Mouse (Mus musculus): ENCODE measurements around the gene Mgat4c. TPM values are rescaled to one million over a fixed set of nuclear protein-coding genes. Genes with fewer than 3 reads are reported as not detected.
A peak's percentile ranks its signal among the peaks of the same experiment; 100 is the strongest.

The Mgat4c gene
- polyA plus RNA-seq, 1 experiment, result 23.8 TPM

DNA sequence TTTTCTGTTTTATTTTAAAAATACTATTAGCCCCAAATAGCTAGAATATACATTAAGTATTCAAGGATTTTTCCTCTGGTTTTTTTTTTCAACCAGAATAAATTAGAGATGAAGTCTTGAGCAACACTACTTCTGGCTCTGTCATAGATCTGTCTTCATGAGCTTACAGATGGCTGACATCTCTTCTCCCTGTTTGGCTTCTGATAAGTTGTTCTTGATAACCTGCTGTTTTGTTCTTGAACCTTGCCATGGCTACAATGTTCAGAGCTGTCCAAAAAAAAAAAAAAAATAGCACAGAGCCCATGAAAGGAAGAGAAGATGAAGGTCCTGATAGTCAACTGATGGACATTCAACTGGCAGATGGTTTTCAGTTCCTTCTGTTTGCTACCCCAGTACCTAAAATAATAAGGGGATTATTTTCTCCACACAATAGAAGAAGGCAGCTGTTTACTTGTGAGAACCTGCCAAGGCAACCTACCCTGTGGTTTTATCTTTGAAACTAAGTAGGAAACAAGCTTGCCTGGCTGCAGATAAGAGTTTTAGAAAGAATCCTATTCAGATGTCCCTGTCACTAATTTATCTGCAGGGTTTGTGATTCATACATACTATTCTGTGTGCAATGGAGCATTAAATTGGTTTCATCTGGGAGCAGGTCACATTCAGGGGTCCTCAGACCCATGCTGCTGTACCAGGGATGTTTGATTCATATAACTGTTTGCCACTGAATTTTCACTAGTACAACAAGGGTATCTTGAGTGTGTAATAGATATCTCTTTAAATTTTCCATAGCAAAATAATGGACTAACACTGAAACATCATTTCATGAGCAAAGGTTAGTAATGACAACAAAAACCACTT, 393.5 kb downstream of the Mgat4c start:
- DNase-seq (ENCODE audit: low read depth, low spot score), result no peak

DNA sequence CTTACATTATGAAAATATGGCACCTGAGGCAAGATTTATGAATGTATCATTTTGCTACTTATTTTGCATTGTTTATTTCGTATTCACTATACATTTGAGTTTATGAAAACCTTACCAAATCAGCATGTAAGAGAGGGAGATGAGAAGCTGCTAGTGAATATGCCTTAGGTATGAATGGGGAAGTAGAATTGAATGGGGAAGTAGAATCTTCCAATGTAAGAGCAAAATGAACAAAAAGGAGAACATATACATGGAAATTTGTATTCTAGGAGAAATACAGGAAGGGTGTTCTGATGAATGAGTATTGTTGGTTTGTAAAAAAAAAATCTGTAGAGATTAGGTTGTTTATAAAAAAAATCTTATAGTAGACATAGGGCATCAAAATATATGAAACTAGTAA, 441.9 kb downstream of the Mgat4c start:
- WGBS, result 56% methylated on average over 1 of the region's 1 CpGs

DNA sequence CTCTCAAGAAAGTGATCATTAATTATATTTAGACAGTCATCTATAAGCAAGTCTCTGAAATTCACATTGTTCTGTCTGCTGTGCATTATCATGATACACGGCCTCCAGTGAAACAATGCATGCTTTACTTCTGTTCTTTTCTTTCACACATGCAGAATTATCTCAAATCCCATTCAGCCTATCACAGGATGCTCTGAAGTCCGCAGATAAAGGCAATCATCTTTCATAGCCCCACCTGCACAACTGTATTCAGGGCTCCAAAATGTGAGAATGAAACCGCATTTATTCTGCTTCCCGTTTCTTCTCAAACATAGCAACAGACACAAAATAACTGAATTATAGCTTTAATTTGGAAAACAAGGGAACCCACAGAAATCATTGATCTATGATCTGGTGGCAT, 446.1 kb downstream of the Mgat4c start:
- no peak for DNase-seq (ENCODE audit: low read depth, low spot score)
- WGBS, result 76% methylated on average over 4 of the region's 4 CpGs

More for the DNA sequence above, 441.9 kb downstream of the Mgat4c start:
- no peak for DNase-seq (ENCODE audit: low read depth, low spot score)

DNA sequence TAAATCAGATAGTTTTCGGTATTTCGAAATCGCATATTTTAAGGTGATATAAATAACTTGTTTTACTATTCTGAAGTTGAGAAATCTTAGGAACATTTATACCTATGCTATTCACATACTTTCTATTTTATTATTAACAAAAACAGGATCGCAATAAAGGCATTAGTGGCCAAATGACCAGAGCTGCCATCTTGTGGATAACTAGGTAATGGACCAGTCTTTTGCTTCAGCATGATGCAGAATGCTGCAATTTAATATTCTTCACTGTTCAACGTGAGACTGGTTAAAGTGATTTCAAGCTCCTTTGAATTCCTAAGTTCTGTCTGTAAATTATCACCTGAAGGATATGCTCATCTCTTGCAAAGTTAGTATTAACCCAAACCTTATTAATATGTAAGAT, 473.6 kb downstream of the Mgat4c start:
- 73% methylated on average over 5 of the region's 5 CpGs for WGBS

DNA sequence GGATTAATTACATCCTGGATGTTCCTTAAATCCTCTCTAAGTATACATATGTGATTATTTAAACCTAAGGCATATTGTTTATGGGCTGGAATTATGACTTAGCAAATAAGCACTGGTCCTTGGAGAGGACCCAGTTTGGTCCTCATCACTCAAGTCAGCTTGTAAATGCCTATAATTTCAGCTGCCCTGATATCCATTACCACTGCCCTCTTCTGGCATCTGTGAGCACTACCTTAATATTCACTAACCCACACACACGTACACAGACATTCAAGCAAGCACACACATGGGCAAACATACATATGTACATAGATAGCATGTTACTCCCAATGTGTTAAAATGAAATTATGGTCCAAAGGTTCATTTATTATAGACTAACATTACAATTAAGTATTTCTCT, 474.6 kb downstream of the Mgat4c start:
- DNase-seq (ENCODE audit: low read depth, low spot score), result no peak
- 42% methylated on average over 1 of the region's 1 CpGs for WGBS

More for the DNA sequence above, 473.6 kb downstream of the Mgat4c start:
- DNase-seq (ENCODE audit: low read depth, low spot score), result no peak

DNA sequence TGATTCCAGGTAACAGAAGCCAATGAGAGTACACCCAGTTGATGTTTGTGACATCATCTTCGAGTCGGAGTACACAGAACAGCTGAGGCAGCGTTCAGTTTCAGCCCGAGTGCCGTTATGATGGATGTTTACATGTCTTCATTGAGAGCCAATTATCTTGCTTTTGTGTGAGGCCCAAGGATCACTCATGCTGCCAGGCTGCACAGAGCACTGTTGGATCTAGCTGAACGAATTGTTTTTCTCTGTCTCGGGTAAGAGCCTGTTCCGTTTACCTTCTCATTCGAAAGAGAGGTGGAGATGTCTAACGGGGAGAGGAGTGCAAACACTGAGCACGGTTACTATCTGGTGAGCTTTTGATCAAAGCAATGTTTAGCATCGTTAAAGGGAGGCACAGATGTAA, 477.5 kb downstream of the Mgat4c start:
- DNase-seq (ENCODE audit: low read depth, low spot score), result no peak
- 7% methylated on average over 12 of the region's 12 CpGs for WGBS

DNA sequence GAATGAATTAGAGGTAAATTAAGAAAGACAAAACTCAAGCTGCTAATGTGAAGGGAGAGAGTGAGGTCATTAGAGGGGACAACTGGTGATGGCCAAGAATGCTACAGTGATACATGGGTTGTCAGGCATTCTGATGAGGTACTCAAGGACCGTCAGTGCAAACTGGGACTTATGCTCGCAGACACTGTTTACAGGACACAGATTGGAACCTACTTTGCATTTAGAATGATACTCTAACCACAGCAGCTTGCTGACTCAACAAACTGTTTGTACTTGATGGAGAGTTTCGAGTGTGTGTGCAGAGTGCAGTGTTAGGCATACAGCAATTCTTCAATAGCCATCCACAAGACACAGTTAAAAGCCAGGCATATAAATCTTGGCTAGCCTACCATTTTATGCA, 503.4 kb downstream of the Mgat4c start:
- DNase-seq (ENCODE audit: low read depth, low spot score), result no peak
- WGBS, result 51% methylated on average over 3 of the region's 3 CpGs

DNA sequence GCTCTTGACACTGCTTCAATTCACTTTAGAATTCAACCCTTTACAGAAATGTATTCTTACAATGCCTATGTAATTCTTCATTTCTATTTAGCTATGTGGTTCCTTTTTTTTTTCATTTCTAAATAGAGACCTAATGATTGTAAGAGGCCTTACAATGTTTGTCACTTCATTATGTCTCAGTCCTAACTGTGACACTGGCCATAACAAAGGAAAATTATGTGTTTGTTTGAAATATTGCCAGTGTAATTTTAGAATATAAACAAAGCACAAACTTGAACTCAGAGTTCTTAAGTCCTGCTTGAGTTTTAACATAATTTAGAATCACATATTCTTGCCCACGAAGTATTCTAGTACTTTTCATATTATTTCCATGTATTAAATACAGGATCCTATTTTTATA, 510.4 kb downstream of the Mgat4c start:
- DNase-seq (ENCODE audit: low read depth, low spot score), result no peak
- WGBS, result 69% methylated on average over 1 of the region's 1 CpGs

DNA sequence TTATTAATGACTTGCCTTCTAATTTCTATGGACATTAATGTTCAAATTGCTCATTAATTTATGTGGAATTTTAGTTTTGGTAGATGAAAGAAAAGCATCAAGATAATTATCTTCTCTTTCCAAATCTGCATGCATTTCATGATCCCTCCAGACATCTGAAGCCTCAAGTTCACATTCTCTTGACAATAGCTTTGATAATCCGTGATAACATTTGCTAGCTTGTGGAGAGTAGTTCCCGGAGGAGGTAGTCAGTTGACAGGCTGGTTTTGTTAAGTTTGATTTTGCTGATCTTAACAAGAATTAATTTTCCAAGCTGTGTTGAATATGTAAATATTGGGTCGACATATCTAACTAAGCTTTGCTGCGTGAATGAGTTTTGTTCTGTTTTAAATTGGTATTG, 515.6 kb downstream of the Mgat4c start:
- WGBS, result 86% methylated on average over 4 of the region's 4 CpGs
- no peak for DNase-seq (ENCODE audit: low read depth, low spot score)

DNA sequence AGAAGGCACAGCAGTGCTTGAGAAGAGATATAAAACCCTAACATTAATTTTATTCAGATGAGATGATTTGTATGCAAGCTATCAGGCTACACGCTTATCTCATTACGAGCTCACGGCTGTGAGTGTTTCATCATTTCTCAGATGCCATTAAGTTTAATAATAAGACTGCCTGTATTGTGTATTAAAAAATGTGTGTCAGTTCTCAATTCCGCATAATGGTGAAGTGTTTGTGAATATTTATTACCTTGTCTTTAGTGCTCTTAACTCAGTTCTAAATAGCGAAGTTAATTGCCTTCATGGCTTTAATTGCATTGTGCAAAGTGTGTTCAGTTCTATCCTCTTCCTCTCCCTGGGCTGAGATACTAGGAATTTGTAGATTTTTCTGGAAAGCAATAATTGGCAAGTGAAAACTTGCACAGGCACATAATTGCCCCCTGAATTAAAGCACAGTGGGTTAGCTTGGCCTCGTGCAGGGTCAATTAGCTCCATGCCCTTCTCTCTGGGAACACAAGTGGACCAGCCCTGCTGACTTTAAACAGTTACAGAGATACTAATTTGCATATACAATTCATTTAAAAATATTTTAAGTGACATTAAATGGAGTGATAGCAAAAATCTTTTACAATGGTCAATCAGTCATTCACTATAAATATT, 557.4 kb downstream of the Mgat4c start:
- DNase-seq (ENCODE audit: low read depth, low spot score), result no peak
- WGBS, result 71% methylated on average over 6 of the region's 6 CpGs

DNA sequence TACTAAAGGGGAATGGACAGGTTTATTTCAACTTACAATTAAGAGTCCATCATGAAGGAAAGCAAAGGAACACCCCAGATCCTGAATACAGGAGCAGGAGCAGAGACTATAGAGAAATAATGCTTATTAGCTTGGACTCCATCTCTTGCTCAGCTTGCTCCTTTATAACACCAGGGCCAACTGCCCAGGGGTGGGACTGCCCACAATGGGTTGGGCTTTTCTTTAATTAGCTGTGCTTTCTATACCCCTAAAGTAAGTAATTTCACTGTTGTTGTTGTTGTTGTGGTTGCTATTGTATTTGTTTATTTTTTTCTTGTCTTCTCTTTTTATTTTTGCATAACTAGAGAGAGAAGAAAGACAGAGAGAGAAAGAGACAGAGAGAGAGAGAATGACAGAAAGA, 562.6 kb downstream of the Mgat4c start:
- DNase-seq (ENCODE audit: low read depth, low spot score), result no peak

DNA sequence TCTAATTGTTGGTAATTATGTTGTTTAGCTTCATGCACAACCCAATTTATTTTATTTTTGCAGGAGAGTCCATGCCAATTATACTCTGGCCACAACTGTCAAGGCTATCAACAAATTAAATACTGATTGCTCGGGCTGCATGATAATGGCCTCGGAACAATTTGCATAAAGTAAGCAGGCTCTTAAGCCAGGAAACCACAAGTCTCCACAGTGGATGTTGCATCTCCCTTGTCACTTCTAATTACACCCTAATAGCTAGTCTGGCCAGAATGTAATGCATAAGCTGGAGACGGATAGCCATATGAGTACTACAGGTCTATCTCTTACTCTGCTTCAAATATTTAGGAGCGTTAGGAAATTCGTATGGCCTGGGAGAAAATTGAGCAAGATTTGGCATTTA, 563.3 kb downstream of the Mgat4c start:
- 82% methylated on average over 5 of the region's 5 CpGs for WGBS
- no peak for DNase-seq (ENCODE audit: low read depth, low spot score)

DNA sequence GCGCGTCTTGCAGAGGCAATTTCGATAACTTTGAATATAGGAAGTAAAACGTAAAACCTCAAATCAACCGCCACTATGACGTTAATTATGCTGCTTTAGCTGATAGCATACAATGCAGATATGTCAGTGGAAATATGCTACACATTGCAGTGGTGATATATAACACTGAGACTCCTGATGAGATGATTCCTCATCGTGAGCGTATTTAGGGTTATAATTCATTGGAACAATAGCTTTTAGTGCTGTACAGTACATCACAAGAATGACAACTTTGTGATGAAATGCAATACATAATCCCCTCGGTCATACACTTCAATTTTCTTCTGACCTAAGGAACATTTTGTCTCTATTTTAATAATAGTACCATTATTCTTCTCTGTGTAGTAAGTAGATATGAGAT, 564.0 kb downstream of the Mgat4c start:
- DNase-seq (ENCODE audit: low read depth, low spot score), result no peak
- WGBS, result 85% methylated on average over 9 of the region's 9 CpGs

DNA sequence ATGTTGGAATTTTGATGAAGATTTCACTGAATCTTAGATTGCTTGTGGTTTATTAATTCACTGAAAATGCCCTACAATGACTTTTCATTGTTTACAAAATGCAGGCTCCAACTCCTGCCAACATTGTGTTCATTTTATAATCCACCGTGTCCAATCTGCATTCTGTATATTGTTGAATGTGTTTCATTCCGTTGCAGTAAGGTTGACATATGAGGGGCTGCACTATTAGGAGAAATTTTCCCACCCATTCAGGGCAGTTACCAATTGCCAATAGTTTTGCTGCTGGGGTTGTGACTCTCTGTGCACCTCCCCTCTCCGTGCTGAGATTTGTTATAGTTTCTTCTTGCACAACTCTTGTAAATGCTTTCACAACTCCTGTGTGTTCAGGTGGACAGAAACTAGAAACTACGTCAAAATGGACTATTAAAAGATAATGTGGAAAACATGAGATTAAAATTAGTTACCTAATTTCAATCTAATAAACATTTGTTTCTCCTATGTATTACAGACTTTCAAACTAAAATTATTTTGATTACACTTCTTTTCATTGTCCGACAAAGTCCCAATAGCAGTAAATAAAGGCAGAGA, 627.7 kb downstream of the Mgat4c start:
- WGBS, result 72% methylated on average over 5 of the region's 5 CpGs

DNA sequence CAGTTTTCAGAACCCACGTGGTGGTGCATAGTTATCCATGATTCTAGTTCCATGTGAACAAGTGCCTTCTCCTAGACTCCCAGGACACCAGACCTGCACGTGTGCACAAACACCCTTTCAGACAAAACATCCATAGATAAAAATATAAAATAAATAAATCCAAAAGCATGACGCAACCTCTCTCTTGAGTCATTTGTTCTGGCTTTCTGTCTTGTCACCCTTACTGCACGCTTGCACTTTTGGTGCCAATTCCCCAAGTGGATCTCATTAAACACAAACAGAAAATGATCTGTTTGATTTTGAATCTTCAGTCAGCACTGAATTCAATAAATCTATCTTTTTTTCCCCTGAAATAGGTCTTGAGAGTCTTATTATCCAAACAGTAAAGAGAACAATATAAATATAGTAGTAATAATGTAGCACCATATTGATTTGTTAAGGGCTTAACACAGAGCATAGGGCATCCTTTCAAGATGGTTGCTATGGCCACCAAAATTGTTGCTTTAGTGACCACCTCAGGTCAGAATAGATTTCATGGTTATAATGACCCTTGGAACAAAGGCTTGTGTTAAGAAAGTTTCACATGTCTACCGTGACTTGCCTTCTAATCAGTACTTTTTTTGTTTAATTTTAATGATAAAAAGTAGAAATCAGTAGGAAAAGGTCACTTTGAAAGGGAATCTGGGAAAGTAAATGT, 684.5 kb downstream of the Mgat4c start:
- WGBS, result 77% methylated on average over 5 of the region's 5 CpGs
- DNase-seq (ENCODE audit: low read depth, low spot score), result no peak

More for the DNA sequence above, 627.7 kb downstream of the Mgat4c start:
- no peak for DNase-seq (ENCODE audit: low read depth, low spot score)

DNA sequence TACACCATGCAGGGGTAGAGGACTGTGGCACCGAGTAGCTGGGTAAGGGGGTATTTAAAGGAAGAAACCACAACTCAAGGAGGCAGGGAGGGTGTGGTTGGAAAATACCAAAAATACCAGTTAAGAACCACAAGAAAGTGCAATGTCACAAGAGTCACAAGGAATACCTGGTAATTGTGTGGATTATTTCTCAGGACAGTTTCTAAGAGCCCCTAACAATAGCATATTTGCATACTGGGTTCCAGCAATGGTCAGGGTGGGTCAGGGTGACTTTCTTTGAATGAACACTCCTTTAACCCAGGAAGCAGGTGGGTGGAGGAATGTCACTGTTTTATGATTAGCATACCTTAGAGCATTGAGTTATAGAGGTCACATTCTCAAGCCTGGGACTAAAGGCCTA, 689.3 kb downstream of the Mgat4c start:
- WGBS, result 82% methylated on average over 1 of the region's 1 CpGs
- no peak for DNase-seq (ENCODE audit: low read depth, low spot score)

DNA sequence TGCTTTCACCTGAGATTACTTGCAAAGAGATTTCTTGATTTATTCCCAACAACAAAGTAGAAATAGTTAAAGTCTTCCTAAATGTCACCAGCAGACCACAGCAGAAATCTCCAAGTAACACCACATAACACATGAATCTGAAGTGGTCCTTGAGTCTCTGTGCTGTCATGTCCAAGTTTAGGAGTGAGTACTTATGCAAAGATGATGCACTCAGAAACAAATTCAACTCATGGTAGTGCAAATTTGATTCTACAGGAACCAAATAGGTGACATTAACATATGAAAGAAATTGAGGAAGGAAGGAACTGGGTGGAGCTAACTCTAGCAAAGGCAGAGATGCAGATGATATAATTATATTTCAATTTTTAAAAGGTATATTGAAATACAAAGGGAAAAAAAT, 690.8 kb downstream of the Mgat4c start:
- no peak for DNase-seq (ENCODE audit: low read depth, low spot score)

DNA sequence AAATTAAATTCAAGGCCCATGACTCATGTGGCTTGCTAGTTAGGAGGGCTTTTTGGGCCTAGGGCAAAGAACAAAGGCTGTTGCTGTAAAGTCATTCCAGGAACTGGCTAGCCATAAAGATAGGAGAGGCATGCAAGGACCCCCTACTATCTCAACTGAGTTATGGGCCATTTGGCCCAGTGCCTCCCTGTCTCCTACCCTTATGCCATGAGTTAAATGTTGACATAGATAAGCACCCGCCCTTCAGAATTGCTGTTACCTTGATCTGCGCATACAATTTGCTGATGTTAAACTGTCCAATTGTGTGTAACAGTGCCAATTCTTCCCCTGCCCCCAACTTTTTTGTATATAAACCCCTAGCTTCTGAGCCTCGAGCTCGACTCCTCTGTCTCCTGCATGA, 692.8 kb downstream of the Mgat4c start:
- WGBS, result 20% methylated on average over 4 of the region's 4 CpGs
- peak; percentile 76 for DNase-seq (ENCODE audit: low read depth, low spot score)

DNA sequence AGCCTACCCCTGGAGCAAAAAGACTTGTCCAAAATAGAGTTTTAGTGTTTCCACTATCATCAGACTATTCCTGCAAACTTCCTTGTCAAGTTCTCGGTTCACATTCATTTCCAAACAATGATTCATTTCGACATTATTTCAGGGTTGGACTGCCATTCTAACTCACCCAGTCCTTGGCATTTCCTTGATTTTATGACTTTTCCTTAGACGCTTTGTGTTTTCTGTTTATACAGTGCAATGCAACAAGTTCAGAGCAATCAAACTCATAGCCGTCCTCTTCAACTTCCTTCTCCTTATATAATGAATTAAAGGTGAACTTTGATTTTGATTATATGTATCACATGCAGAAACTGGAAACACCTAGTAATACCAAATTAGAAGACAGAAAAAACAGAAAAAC, 696.1 kb downstream of the Mgat4c start:
- 18% methylated on average over 4 of the region's 4 CpGs for WGBS

DNA sequence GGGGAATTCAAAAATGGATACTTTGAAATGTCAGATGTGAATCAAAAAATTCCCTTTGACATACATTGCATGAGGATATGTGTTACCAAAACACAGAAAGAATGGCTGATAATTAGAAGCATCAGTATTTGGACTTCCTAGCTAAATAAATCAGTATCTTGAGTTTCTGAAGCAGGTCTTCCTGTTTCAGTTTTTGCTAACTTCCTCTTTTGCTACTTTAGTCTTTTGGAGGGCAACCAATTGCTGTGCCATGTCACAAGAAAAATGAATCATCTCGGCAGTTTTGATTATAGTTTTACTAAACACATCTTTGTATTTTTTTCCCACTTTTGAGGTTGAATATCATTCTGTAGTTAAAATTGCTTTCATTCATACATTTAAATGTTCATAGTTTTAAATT, 707.9 kb downstream of the Mgat4c start:
- no peak for DNase-seq (ENCODE audit: low read depth, low spot score)
- WGBS, result 83% methylated on average over 1 of the region's 1 CpGs

More for the DNA sequence above, 696.1 kb downstream of the Mgat4c start:
- DNase-seq (ENCODE audit: low read depth, low spot score), result peak; percentile 77
